Mouse (Mus musculus) neural tube, embryonic 15.5 days (tissue): ENCODE data around the gene Akap5. TPM values are rescaled to one million over a fixed set of nuclear protein-coding genes. Genes with fewer than 3 reads are reported as not detected.

Experiments
- ATAC-seq: fragments of 200-750 bp; cut with Nextera tagmentation; 2 replicates; pipeline ENCODE4 v1.8.0; 2017; ENCODE audit warnings: mild to moderate bottlenecking, moderate TSS enrichment, moderate library complexity; ENCODE audit not compliant: low FRiP score
- H3K27ac ChIP-seq: fragments of 300-500 bp; sonication (generic); replicated peaks from 2 replicates; pipeline ENCODE4 v1.5.1; 2015; ENCODE audit warnings: mild to moderate bottlenecking, inconsistent platforms
- H3K27me3 ChIP-seq: fragments of 300-500 bp; sonication (generic); replicated peaks from 2 replicates; pipeline ENCODE4 v1.6.1; 2015; ENCODE audit warnings: inconsistent platforms
- H3K36me3 ChIP-seq: fragments of 300-500 bp; sonication (generic); 2 replicates; pipeline ENCODE4 v1.6.1; 2015; ENCODE audit warnings: inconsistent platforms
- H3K4me1 ChIP-seq: fragments of 300-500 bp; sonication (generic); 2 replicates; pipeline ENCODE4 v1.6.1; 2015; ENCODE audit warnings: inconsistent platforms
- H3K4me2 ChIP-seq: fragments of 300-500 bp; sonication (generic); 2 replicates; pipeline ENCODE4 v1.6.1; 2015; ENCODE audit warnings: inconsistent platforms, mild to moderate bottlenecking, moderate library complexity
- H3K4me3 ChIP-seq: fragments of 300-500 bp; sonication (generic); replicated peaks from 2 replicates; pipeline ENCODE4 v1.5.1; 2015; ENCODE audit warnings: mild to moderate bottlenecking, inconsistent platforms
- H3K9ac ChIP-seq: fragments of 300-500 bp; sonication (generic); replicated peaks from 2 replicates; pipeline ENCODE4 v1.6.1; 2015; ENCODE audit warnings: mild to moderate bottlenecking, inconsistent platforms
- H3K9me3 ChIP-seq: fragments of 300-500 bp; sonication (generic); replicated peaks from 2 replicates; pipeline ENCODE4 v1.6.1; 2016; ENCODE audit warnings: inconsistent platforms
- WGBS: fragments of 180-500 bp; shearing (Covaris S2); methylation state at CpG from one replicate; pipeline ENCODE4 v1.1.7; 2015; ENCODE audit warnings: mixed read lengths; 5-methylcytosine and 5-hydroxymethylcytosine counted together
- polyA plus RNA-seq: library from polyadenylated mRNA; unstranded; fragments of >200 nt; fragmentation: Nextera tagmentation; extraction: Ambion mirVana; gene quantifications from 2 replicates; pipeline ENCODE4 v1.2.1, GENCODE M21; 2015

Akap5 gene
- polyA plus RNA-seq, 1 experiment from 2014 or later: 12.6 TPM

- Histone ChIP-seq H3K9ac (peak overlapping the region; percentile 99), H3K36me3 (no peaks in the 10 kb centered on the region), H3K27me3 (no peaks in the 10 kb centered on the region), H3K27ac (peak overlapping the region; percentile 98), H3K4me1 (peaks cover 37% of the 10 kb centered on the region), H3K4me3 (peak overlapping the region; percentile 97), H3K4me2 (peak overlapping the region; percentile 90), H3K9me3 (no peaks in the 10 kb centered on the region)
- no peak for ATAC-seq
- WGBS: under 1% methylated on average over 63 of the region's 63 CpGs
Observed at GRCm38 (mm10) chr12:76370831-76371571, 46.3 kb downstream of the Akap5 start.

GRCm38 (mm10) chr12:76372046-76372445 lies 47.4 kb downstream of the Akap5 start:
- no peaks in the 10 kb centered on the region for H3K27me3 ChIP-seq
- peak overlapping the region; percentile 90 for H3K4me2 ChIP-seq
- 45% methylated on average over 7 of the region's 7 CpGs for WGBS
- ATAC-seq: no peak
- H3K27ac ChIP-seq: no peak overlapping the region
- no peaks in the 10 kb centered on the region for H3K36me3 ChIP-seq
- peaks cover 34% of the 10 kb centered on the region for H3K4me1 ChIP-seq
- peak overlapping the region; percentile 97 for H3K4me3 ChIP-seq
- H3K9ac ChIP-seq: 0 out of 2 replicates have a peak overlapping the region, but pooled peaks have one; percentile 99
- H3K9me3 ChIP-seq: no peaks in the 10 kb centered on the region

DNA sequence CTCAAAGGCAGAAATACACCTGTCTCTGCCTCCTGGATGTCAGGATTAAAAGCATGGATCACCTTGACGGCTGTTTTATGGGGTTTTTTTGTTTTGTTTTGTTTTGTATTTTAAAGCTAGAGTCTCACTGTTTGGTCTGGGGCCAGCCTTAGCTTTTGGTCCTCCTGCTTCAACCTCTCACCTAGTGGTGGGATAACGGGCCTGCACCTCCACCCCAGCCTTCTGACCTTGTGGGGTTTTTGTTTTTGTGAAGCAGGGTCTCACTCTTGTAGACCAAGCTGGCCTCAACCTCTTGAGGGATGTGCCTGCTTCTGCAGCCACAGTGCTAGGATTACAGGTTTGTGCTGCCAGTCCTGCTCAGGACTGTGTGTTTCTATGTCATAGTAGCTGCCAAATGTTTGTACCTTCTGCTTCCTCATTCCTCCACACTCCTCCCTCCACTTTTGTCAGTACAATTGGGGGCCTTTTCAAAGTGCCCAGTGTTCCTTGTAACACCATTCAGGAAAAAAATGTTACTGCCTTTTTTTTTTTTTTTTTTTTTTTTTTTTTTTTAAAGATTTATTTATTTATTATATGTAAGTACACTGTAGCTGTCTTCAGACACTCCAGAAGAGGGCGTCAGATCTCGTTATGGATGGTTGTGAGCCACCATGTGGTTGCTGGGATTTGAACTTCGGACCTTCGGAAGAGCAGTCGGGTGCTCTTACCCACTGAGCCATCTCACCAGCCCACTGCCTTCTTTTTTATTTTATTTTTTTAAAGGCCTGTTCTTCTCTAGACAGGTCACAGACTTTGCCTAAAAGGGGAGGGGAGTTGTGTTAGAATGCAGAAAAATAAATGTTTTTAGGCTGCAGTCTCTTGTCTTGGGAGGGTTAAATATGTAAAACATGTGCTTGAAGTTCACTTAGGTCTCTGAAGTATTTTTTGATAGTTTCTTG lies 48.5 kb downstream of the Akap5 start:
- WGBS: 91% methylated on average over 5 of the region's 7 CpGs
- H3K27ac ChIP-seq: no peak overlapping the region
- peak overlapping the region; percentile 20; the same call in 1 of the 2 replicates for H3K4me2 ChIP-seq
- H3K4me1 ChIP-seq: peaks cover 23% of the 10 kb centered on the region
- H3K27me3 ChIP-seq: no peaks in the 10 kb centered on the region
- H3K4me3 ChIP-seq: no peak overlapping the region
- no peak overlapping the region for H3K9ac ChIP-seq
- ATAC-seq: no peak
- H3K36me3 ChIP-seq: no peaks in the 10 kb centered on the region
- no peaks in the 10 kb centered on the region for H3K9me3 ChIP-seq

DNA sequence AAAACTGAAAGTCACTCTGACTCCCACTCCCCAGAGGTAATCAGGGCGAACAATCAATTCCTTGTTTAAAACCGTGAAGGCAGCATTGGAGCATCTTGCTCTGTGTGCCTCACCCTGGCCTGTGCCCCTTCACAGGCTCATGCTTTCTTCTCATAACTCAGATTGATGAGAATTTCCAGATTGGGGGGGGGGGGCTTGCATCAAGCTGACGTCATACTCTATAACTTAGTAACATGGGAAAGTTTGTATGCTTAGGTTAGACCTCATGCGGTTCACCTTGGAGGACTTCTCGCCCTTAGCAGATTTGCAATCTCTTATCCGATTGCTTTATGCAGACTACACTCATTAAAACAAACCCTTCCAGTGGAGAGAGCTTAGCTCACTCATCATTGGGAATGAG lies 49.3 kb downstream of the Akap5 start:
- H3K36me3 ChIP-seq: no peaks in the 10 kb centered on the region
- ATAC-seq: no peak
- no peaks in the 10 kb centered on the region for H3K9me3 ChIP-seq
- H3K27ac ChIP-seq: no peak overlapping the region
- no peak overlapping the region for H3K9ac ChIP-seq
- H3K4me3 ChIP-seq: no peak overlapping the region
- H3K4me2 ChIP-seq: no peak overlapping the region
- 60% methylated on average over 6 of the region's 6 CpGs for WGBS
- no peaks in the 10 kb centered on the region for H3K27me3 ChIP-seq
- H3K4me1 ChIP-seq: peaks cover 18% of the 10 kb centered on the region

DNA sequence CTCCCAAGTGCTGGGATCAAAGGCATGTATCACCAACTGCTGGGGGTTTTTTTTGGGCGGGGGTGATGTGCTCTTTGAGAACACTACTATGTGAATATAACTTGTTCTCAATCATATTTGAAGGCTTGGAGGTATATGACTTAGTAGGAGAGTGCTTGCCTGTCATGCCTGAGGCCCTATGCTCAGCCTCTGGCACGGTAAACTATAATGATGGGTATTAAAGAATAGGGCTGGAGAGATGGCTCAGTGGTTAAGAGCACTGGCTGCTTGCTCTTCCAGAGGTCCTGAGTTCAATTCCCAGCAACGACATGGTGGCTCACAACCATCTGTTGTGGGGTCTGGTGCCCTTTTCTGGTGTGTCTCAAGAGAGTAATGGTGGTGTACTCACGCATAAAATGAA lies 50.2 kb downstream of the Akap5 start:
- Histone ChIP-seq H3K36me3 (no peaks in the 10 kb centered on the region), H3K4me2 (no peak overlapping the region), H3K27ac (no peak overlapping the region), H3K27me3 (no peaks in the 10 kb centered on the region), H3K4me3 (no peak overlapping the region), H3K4me1 (peaks cover 18% of the 10 kb centered on the region), H3K9me3 (no peaks in the 10 kb centered on the region), H3K9ac (no peak overlapping the region)
- ATAC-seq: no peak
- WGBS: 80% methylated on average over 4 of the region's 4 CpGs

- 95% methylated on average over 3 of the region's 3 CpGs for WGBS
- Histone ChIP-seq H3K9ac (no peak overlapping the region), H3K27me3 (no peaks in the 10 kb centered on the region)
Observed at GRCm38 (mm10) chr12:76375506-76375905, 50.8 kb downstream of the Akap5 start.

GRCm38 (mm10) chr12:76376649-76377048 lies 52.0 kb downstream of the Akap5 start:
- Histone ChIP-seq H3K4me2 (no peak overlapping the region), H3K27me3 (no peaks in the 10 kb centered on the region), H3K4me3 (no peak overlapping the region), H3K36me3 (no peaks in the 10 kb centered on the region), H3K9me3 (no peaks in the 10 kb centered on the region), H3K4me1 (peaks cover 12% of the 10 kb centered on the region), H3K27ac (no peak overlapping the region), H3K9ac (no peak overlapping the region)
- ATAC-seq: no peak
- WGBS: 28% methylated on average over 7 of the region's 7 CpGs

More at GRCm38 (mm10) chr12:76375506-76375905, 50.8 kb downstream of the Akap5 start:
- H3K4me1 ChIP-seq: peaks cover 18% of the 10 kb centered on the region
- H3K36me3 ChIP-seq: no peaks in the 10 kb centered on the region
- no peak overlapping the region for H3K4me3 ChIP-seq
- H3K4me2 ChIP-seq: no peak overlapping the region
- no peak for ATAC-seq
- no peak overlapping the region for H3K27ac ChIP-seq
- no peaks in the 10 kb centered on the region for H3K9me3 ChIP-seq

DNA sequence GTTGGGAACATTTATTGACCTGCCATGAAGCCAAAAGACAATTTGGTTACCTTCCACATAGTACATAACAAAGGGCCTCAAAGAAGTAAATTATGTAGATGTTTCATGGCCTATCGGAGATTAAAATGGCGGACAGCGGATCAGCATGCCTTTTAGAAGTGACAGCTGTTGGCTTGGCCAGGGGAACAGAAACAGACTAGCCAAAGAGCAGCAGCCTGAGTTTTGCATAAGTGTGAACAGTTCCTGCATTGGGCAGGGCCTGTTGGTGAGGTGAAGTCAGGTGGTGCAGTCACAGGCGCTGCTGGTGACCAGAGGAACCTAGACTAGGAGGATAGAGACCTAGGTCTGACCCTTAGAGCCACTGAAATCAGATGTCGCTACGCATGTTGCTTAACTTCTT lies 52.4 kb downstream of the Akap5 start:
- peaks cover 8% of the 10 kb centered on the region for H3K4me1 ChIP-seq
- no peak for ATAC-seq
- no peak overlapping the region for H3K27ac ChIP-seq
- 88% methylated on average over 6 of the region's 6 CpGs for whole genome bisulfite sequencing
- H3K27me3 ChIP-seq: no peaks in the 10 kb centered on the region
- H3K4me3 ChIP-seq: no peak overlapping the region
- no peak overlapping the region for H3K9ac ChIP-seq
- H3K4me2 ChIP-seq: no peak overlapping the region
- H3K9me3 ChIP-seq: no peaks in the 10 kb centered on the region
- H3K36me3 ChIP-seq: no peaks in the 10 kb centered on the region

GRCm38 (mm10) chr12:76377726-76378125 lies 53.0 kb downstream of the Akap5 start:
- H3K27ac ChIP-seq: no peak overlapping the region
- no peaks in the 10 kb centered on the region for H3K27me3 ChIP-seq
- no peak overlapping the region for H3K4me3 ChIP-seq
- no peaks in the 10 kb centered on the region for H3K36me3 ChIP-seq
- ATAC-seq: no peak
- H3K4me2 ChIP-seq: no peak overlapping the region
- 88% methylated on average over 3 of the region's 3 CpGs for WGBS
- no peak overlapping the region for H3K9ac ChIP-seq
- 0 out of 2 replicates have a peak, but pooled peaks cover 2% of the 10 kb centered on the region for H3K4me1 ChIP-seq
- H3K9me3 ChIP-seq: no peaks in the 10 kb centered on the region

- no peak overlapping the region for H3K4me2 ChIP-seq
- 92% methylated on average over 5 of the region's 5 CpGs for WGBS
- no peak overlapping the region for H3K4me3 ChIP-seq
- no peak overlapping the region for H3K9ac ChIP-seq
- no peaks in the 10 kb centered on the region for H3K36me3 ChIP-seq
- H3K27me3 ChIP-seq: no peaks in the 10 kb centered on the region
- no peak for ATAC-seq
- no peak overlapping the region for H3K27ac ChIP-seq
- no peaks in the 10 kb centered on the region for H3K4me1 ChIP-seq
- H3K9me3 ChIP-seq: no peaks in the 10 kb centered on the region
Observed at GRCm38 (mm10) chr12:76378556-76378955, 53.9 kb downstream of the Akap5 start.

DNA sequence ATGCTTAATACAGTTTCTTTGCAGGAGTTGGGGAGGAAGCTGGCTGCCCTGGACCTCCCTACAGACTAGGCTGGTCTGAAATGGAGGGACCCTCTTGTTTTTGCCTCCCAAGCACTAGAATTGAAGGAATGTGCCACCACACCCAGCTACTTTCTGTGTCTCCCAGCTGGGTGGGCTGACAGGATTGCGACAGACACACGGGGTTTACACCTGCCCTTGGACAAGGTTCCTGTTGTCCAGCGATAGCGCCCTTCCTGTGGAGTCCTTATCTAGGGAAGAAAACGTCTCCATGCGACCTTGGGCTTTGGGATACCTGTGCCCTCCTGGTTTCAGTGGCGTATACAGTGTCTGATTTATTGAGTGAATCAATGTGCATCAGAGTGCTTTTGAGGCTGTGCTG lies 55.5 kb downstream of the Akap5 start:
- Histone ChIP-seq H3K27ac (no peak overlapping the region), H3K36me3 (peaks cover under 1% of the 10 kb centered on the region; the same call in 1 of the 2 replicates), H3K4me2 (no peak overlapping the region), H3K4me3 (no peak overlapping the region), H3K9ac (no peak overlapping the region), H3K9me3 (no peaks in the 10 kb centered on the region), H3K4me1 (no peaks in the 10 kb centered on the region), H3K27me3 (no peaks in the 10 kb centered on the region)
- ATAC-seq: no peak
- WGBS: 89% methylated on average over 7 of the region's 7 CpGs
